In the genomic region with DNA sequence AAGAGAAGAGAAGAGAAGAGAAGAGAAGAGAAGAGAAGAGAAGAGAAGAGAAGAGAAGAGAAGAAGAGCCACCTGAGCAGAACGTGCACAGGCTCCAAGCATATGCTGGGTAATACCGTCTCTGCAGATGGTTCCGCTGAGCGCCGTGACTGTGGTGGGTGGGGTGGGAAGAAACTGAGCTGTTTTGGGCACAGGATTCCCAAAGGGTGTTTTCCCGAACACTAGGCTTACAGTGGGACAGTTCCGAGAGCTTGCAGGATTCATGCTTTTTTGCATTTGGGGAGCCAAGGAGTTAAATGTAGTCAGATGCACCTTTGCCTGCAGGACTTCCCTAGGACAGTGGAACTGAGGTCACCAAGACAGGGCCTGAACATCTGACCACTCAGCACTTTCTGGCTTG, we compare ENCODE assay signal across 18 mouse cellular contexts.
DNase-seq lines count a peak whose midpoint lies in the region; ATAC-seq lines count a peak whose summit lies in the region.
"Had no signal": no experiment of that assay in that cellular context is flagged by ENCODE, and none has a peak within 500 bp of the region (broad histone marks: within the 10 kb centered on the region; RNA-seq: fewer than 3 reads in every experiment).

No protein-coding gene starts in this region.

- ATAC-seq in frontal cortex, adult (ENCODE audit: low TSS enrichment): peak; percentile 90
- ATAC-seq: activated CD4-positive, CD25-positive, alpha-beta regulatory T cell, adult 4 months; forebrain, embryonic 14.5 days; midbrain, embryonic 13.5 days had no signal

- no peak for DNase-seq in frontal cortex, postnatal 10 days (ENCODE audit: low spot score in 2 of 2)
- DNase-seq in layer of hippocampus, adult 18-20 months (ENCODE audit: low spot score in 2 of 2): peak; percentile 27 to 63
- DNase-seq in layer of hippocampus, adult 11-12 months (ENCODE audit: low spot score): no peak
- peak; percentile 38 to 44 for DNase-seq in left cerebral cortex, postnatal 10 days (ENCODE audit: extremely low spot score in 1 of 2, low spot score in 2 of 2)
- DNase-seq in right cerebral cortex, postnatal 14 days: peak; percentile 59
- DNase-seq in adrenal gland, adult 8-10 months: no peak
- DNase-seq in urinary bladder, adult 2 months (ENCODE audit: low spot score): no peak
- DNase-seq: adrenal gland, postnatal 10 days; cerebellum, adult 8-10 months; gastrocnemius, adult 2 months; kidney, adult 8-10 months; kidney, postnatal 10 days; liver, embryonic 13.5 days; lung, adult 2 months had no signal

- intact Hi-C loops in left cerebral cortex, postnatal 10 days (cut with DNase I): no loop called here

Comparison
In these comparisons a context has a peak if more than half of its experiments do, and no peak if none do; other contexts are left out.
1. DNase-seq: peak in layer of hippocampus, adult 18-20 months (2 of 2), left cerebral cortex, postnatal 10 days (2 of 2) and right cerebral cortex, postnatal 14 days (single experiment); none in frontal cortex, postnatal 10 days (0 of 2), layer of hippocampus, adult 11-12 months (single experiment), adrenal gland, adult 8-10 months (single experiment) and urinary bladder, adult 2 months (single experiment).